Mouse (Mus musculus): ENCODE results near the gene Zfp609. TPM values are rescaled to one million over a fixed set of nuclear protein-coding genes. Genes with fewer than 3 reads are reported as not detected.

The Zfp609 gene
- polyA plus RNA-seq, 1 experiment from 2014 or later = 7.0 TPM

GRCm38 (mm10) chr9:65724471-65725290 lies 102.7 kb downstream of the Zfp609 start:
- peak overlapping the region; percentile 63 for H3K27ac ChIP-seq (replicated peaks)
- no peak overlapping the region for H3K4me3 ChIP-seq
- peaks cover 33% of the 10 kb centered on the region for H3K36me3 ChIP-seq (replicated peaks)
- peaks cover 33% of the 10 kb centered on the region for H3K4me1 ChIP-seq
- H3K9me3 ChIP-seq = no peaks in the 10 kb centered on the region
- DNase-seq (ENCODE audit: low spot score) = no peak
- 51% methylated on average over 8 of the region's 8 CpGs for WGBS
- no peaks in the 10 kb centered on the region for H3K27me3 ChIP-seq (replicated peaks; ENCODE audit: low read depth, poor library complexity, severe bottlenecking)

- Histone ChIP-seq H3K36me3 (replicated peaks) (peaks cover 20% of the 10 kb centered on the region), H3K4me1 (peaks cover 33% of the 10 kb centered on the region), H3K27ac (replicated peaks) (no peak overlapping the region), H3K4me3 (no peak overlapping the region), H3K27me3 (replicated peaks; ENCODE audit: low read depth, poor library complexity, severe bottlenecking) (no peaks in the 10 kb centered on the region), H3K9me3 (no peaks in the 10 kb centered on the region)
- DNase-seq (ENCODE audit: low spot score) = no peak
- WGBS = 57% methylated on average over 10 of the region's 10 CpGs
These were observed 106.2 kb downstream of the Zfp609 start for GRCm38 (mm10) chr9:65721161-65721566.

GRCm38 (mm10) chr9:65718195-65718594 lies 109.2 kb downstream of the Zfp609 start:
- 91% methylated on average over 5 of the region's 5 CpGs for WGBS
- Histone ChIP-seq H3K4me1 (peaks cover 16% of the 10 kb centered on the region), H3K27me3 (replicated peaks; ENCODE audit: low read depth, poor library complexity, severe bottlenecking) (no peaks in the 10 kb centered on the region), H3K27ac (replicated peaks) (no peak overlapping the region), H3K36me3 (replicated peaks) (peaks cover 24% of the 10 kb centered on the region), H3K9me3 (no peaks in the 10 kb centered on the region), H3K4me3 (no peak overlapping the region)
- no peak for DNase-seq (ENCODE audit: low spot score)

- no peak overlapping the region for H3K4me3 ChIP-seq
- no peaks in the 10 kb centered on the region for H3K9me3 ChIP-seq
- no peaks in the 10 kb centered on the region for H3K4me1 ChIP-seq
- WGBS = 92% methylated on average over 24 of the region's 24 CpGs
- no peaks in the 10 kb centered on the region for H3K27me3 ChIP-seq (replicated peaks; ENCODE audit: low read depth, poor library complexity, severe bottlenecking)
- no peak overlapping the region for H3K27ac ChIP-seq (replicated peaks)
- peaks cover 79% of the 10 kb centered on the region for H3K36me3 ChIP-seq (replicated peaks)
- DNase-seq (ENCODE audit: low spot score) = no peak
These were observed 123.3 kb downstream of the Zfp609 start for GRCm38 (mm10) chr9:65703926-65704595.

- Histone ChIP-seq H3K27me3 (replicated peaks; ENCODE audit: low read depth, poor library complexity, severe bottlenecking) (no peaks in the 10 kb centered on the region), H3K27ac (replicated peaks) (no peak overlapping the region), H3K4me1 (no peaks in the 10 kb centered on the region), H3K36me3 (replicated peaks) (peaks cover 81% of the 10 kb centered on the region), H3K9me3 (no peaks in the 10 kb centered on the region), H3K4me3 (no peak overlapping the region)
- WGBS = 90% methylated on average over 7 of the region's 7 CpGs
- DNase-seq (ENCODE audit: low spot score) = no peak
These were observed 124.1 kb downstream of the Zfp609 start for GRCm38 (mm10) chr9:65703241-65703640.

- Histone ChIP-seq H3K4me1 (no peaks in the 10 kb centered on the region), H3K4me3 (no peak overlapping the region), H3K27me3 (replicated peaks; ENCODE audit: low read depth, poor library complexity, severe bottlenecking) (no peaks in the 10 kb centered on the region), H3K36me3 (replicated peaks) (peaks cover 90% of the 10 kb centered on the region), H3K9me3 (no peaks in the 10 kb centered on the region), H3K27ac (replicated peaks) (no peak overlapping the region)
- no peak for DNase-seq (ENCODE audit: low spot score)
- WGBS = 97% methylated on average over 9 of the region's 9 CpGs
These were observed 125.1 kb downstream of the Zfp609 start for GRCm38 (mm10) chr9:65702286-65702685.

- Histone ChIP-seq H3K27me3 (replicated peaks; ENCODE audit: low read depth, poor library complexity, severe bottlenecking) (no peaks in the 10 kb centered on the region), H3K27ac (replicated peaks) (no peak overlapping the region), H3K4me3 (no peak overlapping the region), H3K36me3 (replicated peaks) (peaks cover 97% of the 10 kb centered on the region), H3K4me1 (no peaks in the 10 kb centered on the region), H3K9me3 (no peaks in the 10 kb centered on the region)
- no peak for DNase-seq (ENCODE audit: low spot score)
- WGBS = 86% methylated on average over 6 of the region's 6 CpGs
These were observed 126.9 kb downstream of the Zfp609 start for GRCm38 (mm10) chr9:65700504-65700903.

GRCm38 (mm10) chr9:65697992-65698391 lies 129.4 kb downstream of the Zfp609 start:
- Histone ChIP-seq H3K9me3 (no peaks in the 10 kb centered on the region), H3K4me3 (no peak overlapping the region), H3K27me3 (replicated peaks; ENCODE audit: low read depth, poor library complexity, severe bottlenecking) (no peaks in the 10 kb centered on the region), H3K36me3 (replicated peaks) (peaks cover 100% of the 10 kb centered on the region), H3K27ac (replicated peaks) (no peak overlapping the region), H3K4me1 (peaks cover 4% of the 10 kb centered on the region)
- no peak for DNase-seq (ENCODE audit: low spot score)

- WGBS = 83% methylated on average over 7 of the region's 7 CpGs
- DNase-seq (ENCODE audit: low spot score) = no peak
- no peak overlapping the region for H3K4me3 ChIP-seq
- peaks cover 100% of the 10 kb centered on the region for H3K36me3 ChIP-seq (replicated peaks)
- no peak overlapping the region for H3K27ac ChIP-seq (replicated peaks)
- H3K9me3 ChIP-seq = no peaks in the 10 kb centered on the region
- peaks cover 10% of the 10 kb centered on the region for H3K4me1 ChIP-seq
- no peaks in the 10 kb centered on the region for H3K27me3 ChIP-seq (replicated peaks; ENCODE audit: low read depth, poor library complexity, severe bottlenecking)
These were observed 130.0 kb downstream of the Zfp609 start for GRCm38 (mm10) chr9:65697356-65697755.

- no peak for DNase-seq (ENCODE audit: low spot score)
- Histone ChIP-seq H3K4me1 (peaks cover 14% of the 10 kb centered on the region), H3K9me3 (no peaks in the 10 kb centered on the region), H3K27ac (replicated peaks) (no peak overlapping the region), H3K4me3 (no peak overlapping the region), H3K36me3 (replicated peaks) (peaks cover 98% of the 10 kb centered on the region), H3K27me3 (replicated peaks; ENCODE audit: low read depth, poor library complexity, severe bottlenecking) (no peaks in the 10 kb centered on the region)
These were observed 131.0 kb downstream of the Zfp609 start for GRCm38 (mm10) chr9:65696337-65696736.

GRCm38 (mm10) chr9:65695646-65696045 lies 131.7 kb downstream of the Zfp609 start:
- no peak for DNase-seq (ENCODE audit: low spot score)
- Histone ChIP-seq H3K36me3 (replicated peaks) (peaks cover 98% of the 10 kb centered on the region), H3K27ac (replicated peaks) (no peak overlapping the region), H3K27me3 (replicated peaks; ENCODE audit: low read depth, poor library complexity, severe bottlenecking) (no peaks in the 10 kb centered on the region), H3K4me1 (peaks cover 14% of the 10 kb centered on the region), H3K9me3 (no peaks in the 10 kb centered on the region), H3K4me3 (no peak overlapping the region)
- WGBS = 88% methylated on average over 3 of the region's 3 CpGs

- H3K36me3 ChIP-seq (replicated peaks) = peaks cover 90% of the 10 kb centered on the region
- DNase-seq (ENCODE audit: low spot score) = no peak
- no peaks in the 10 kb centered on the region for H3K9me3 ChIP-seq
- H3K4me3 ChIP-seq = no peak overlapping the region
- no peak overlapping the region for H3K27ac ChIP-seq (replicated peaks)
- peaks cover 14% of the 10 kb centered on the region for H3K4me1 ChIP-seq
- H3K27me3 ChIP-seq (replicated peaks; ENCODE audit: low read depth, poor library complexity, severe bottlenecking) = no peaks in the 10 kb centered on the region
- WGBS = 44% methylated on average over 5 of the region's 5 CpGs
These were observed 134.3 kb downstream of the Zfp609 start for GRCm38 (mm10) chr9:65692959-65693603.
